Mouse (Mus musculus): Measurements from ENCODE around the gene Ror1.

DNA sequence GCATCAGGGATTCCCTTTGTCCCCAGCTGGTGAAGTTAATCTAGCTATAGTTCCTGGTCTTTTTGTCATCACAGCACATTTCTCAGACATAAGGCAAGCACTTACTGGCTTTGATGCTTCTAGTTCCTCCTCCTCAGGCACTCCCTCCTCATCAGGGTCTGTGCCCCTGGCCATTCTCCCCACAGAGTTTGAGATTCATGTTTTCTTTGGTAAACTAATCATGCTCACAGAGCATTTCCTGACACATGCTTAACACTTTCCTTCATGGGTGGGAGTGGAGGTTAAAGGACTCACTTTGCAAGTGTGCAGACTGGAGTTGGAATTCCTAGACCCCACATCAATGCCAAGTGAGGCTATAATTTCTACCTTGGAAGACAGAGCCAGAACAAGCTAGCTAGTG is 43.8 kb upstream of the Ror1 start:
- TF ChIP-seq CTCF (IDR thresholded peaks at IDR 0.05; ENCODE audit: control insufficient read depth, insufficient read depth, insufficient replicate concordance, low read depth, low read length) (no peak), POLR2A (IDR thresholded peaks at IDR 0.05; ENCODE audit: control insufficient read depth, low read depth, low read length) (no peak)
